Mouse (Mus musculus) myocyte (in vitro differentiated cells): ENCODE data around the gene Gm37240. TPM values are rescaled to one million over a fixed set of nuclear protein-coding genes. Genes with fewer than 3 reads are reported as not detected.

Experiments
- H3K27me3 ChIP-seq: one replicate; pipeline ENCODE4 v1.6.1; 2011; ENCODE audit not compliant: control insufficient read depth, insufficient read depth, insufficient read length
- H3K36me3 ChIP-seq: one replicate; pipeline ENCODE4 v1.6.1; 2011; ENCODE audit not compliant: control insufficient read depth, insufficient read depth
- H3K4me2 ChIP-seq: one replicate; pipeline ENCODE4 v1.6.1; 2011; ENCODE audit warnings: low read depth, control low read depth
- H3K4me3 ChIP-seq: one replicate; pipeline ENCODE4 v1.5.1; 2011; ENCODE audit warnings: mild to moderate bottlenecking, control low read depth, moderate library complexity
- H3K79me2 ChIP-seq: one replicate; pipeline ENCODE4 v1.6.1; 2011; ENCODE audit not compliant: control insufficient read depth, insufficient read depth
- H3ac ChIP-seq: one replicate; pipeline ENCODE4 v1.6.1; 2011; ENCODE audit not compliant: control insufficient read depth, insufficient read length
- CEBPB ChIP-seq: IDR thresholded peaks from 2 replicates; pipeline ENCODE4 v1.6.1; 2011; ENCODE audit warnings: mild to moderate bottlenecking, moderate library complexity; ENCODE audit not compliant: poor library complexity, insufficient read depth, severe bottlenecking
- E2F4 ChIP-seq: IDR thresholded peaks from one replicate; pipeline ENCODE4 v1.6.1; 2011; ENCODE audit warnings: mild to moderate bottlenecking, control low read depth, moderate library complexity; ENCODE audit not compliant: insufficient read depth
- MAX ChIP-seq: IDR thresholded peaks from one replicate; pipeline ENCODE4 v1.6.1; 2011; ENCODE audit warnings: low read depth, mild to moderate bottlenecking, control low read depth
- MYOD1 ChIP-seq, 3 experiments: IDR thresholded peaks; one replicate each; pipeline ENCODE4 v1.6.1; 2011; ENCODE audit warnings: control low read depth in 2 of 3, low read depth in 2 of 3, mild to moderate bottlenecking in 2 of 3, moderate library complexity in 1 of 3; ENCODE audit not compliant: insufficient read length in 2 of 3, control insufficient read depth in 1 of 3
- MYOG ChIP-seq, 3 experiments: IDR thresholded peaks; one replicate each; pipeline ENCODE4 v1.6.1; 2011; ENCODE audit warnings: control low read depth in 2 of 3, low read depth in 2 of 3, mild to moderate bottlenecking in 2 of 3; ENCODE audit not compliant: insufficient read length in 2 of 3, control insufficient read depth in 1 of 3, insufficient read depth in 1 of 3
- POLR2A ChIP-seq: IDR thresholded peaks from one replicate; pipeline ENCODE4 v1.6.1; 2011; ENCODE audit warnings: low read depth, mild to moderate bottlenecking, control low read depth, moderate library complexity; ENCODE audit not compliant: insufficient read length
- POLR2AphosphoS2 ChIP-seq: IDR thresholded peaks from one replicate; pipeline ENCODE4 v1.6.1; 2011; ENCODE audit warnings: low read depth, control low read depth; ENCODE audit not compliant: insufficient read length
- REST ChIP-seq: IDR thresholded peaks from one replicate; pipeline ENCODE4 v1.6.1; 2011; ENCODE audit warnings: mild to moderate bottlenecking, control low read depth, moderate library complexity; ENCODE audit not compliant: insufficient read depth, insufficient read length
- SRF ChIP-seq: IDR thresholded peaks from one replicate; pipeline ENCODE4 v1.6.1; 2011; ENCODE audit warnings: low read depth; ENCODE audit not compliant: control insufficient read depth, insufficient read length
- TCF12 ChIP-seq: IDR thresholded peaks from one replicate; pipeline ENCODE4 v1.6.1; 2011; ENCODE audit warnings: mild to moderate bottlenecking, control low read depth; ENCODE audit not compliant: poor library complexity, insufficient read depth, severe bottlenecking
- TCF3 ChIP-seq: IDR thresholded peaks from one replicate; pipeline ENCODE4 v1.6.1; 2011; ENCODE audit warnings: low read depth, control low read depth; ENCODE audit not compliant: insufficient read length
- USF1 ChIP-seq: IDR thresholded peaks from one replicate; pipeline ENCODE4 v1.6.1; 2011; ENCODE audit warnings: low read depth, mild to moderate bottlenecking, control low read depth, moderate library complexity
- polyA plus RNA-seq: library from polyadenylated mRNA; unstranded; fragments of >200 nt; fragmentation: generic; extraction: Trizol; gene quantifications from one replicate; pipeline ENCODE4 v1.2.1, GENCODE M21; 2012; ENCODE audit warnings: missing spikeins

Gm37240 gene
- polyA plus RNA-seq, 1 experiment, result 8.7 TPM

DNA sequence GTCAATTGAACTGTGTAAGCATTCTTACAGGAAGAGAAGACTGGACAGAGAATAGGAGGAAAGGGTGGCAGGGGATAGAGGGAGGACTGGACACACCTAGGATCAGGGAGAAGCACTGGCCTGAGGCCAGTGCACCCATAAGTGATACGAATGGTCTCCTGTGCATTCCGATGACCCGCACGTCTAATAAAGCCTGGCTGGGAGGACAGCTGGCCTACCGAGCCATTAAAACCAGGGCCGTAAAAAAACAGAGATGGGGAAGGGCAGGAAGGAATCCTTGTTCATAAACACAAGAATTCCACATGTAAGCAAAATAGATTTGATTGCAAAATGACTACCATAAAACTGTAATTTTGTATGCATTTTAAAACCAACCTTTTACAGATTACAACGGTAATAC, 762.9 kb downstream of the Gm37240 start:
- no peaks in the 10 kb centered on the region for H3K27me3 ChIP-seq
- peak overlapping the region; percentile 18 for H3K4me2 ChIP-seq
- no peak overlapping the region for H3K4me3 ChIP-seq
- TF ChIP-seq MYOG (IDR thresholded peaks at IDR 0.05; ENCODE audit: control insufficient read depth in 1 of 3, insufficient read depth in 1 of 3, insufficient read length in 2 of 3, low read depth in 2 of 3) (peak in 2 of 3 experiments; percentile 27 to 63), TCF3 (no peak), MAX (no peak), SRF (no peak), REST (no peak), MYOD1 (IDR thresholded peaks at IDR 0.05; ENCODE audit: control insufficient read depth in 1 of 3, insufficient read length in 2 of 3, low read depth in 2 of 3) (peak in 1 of 3 experiments; percentile 54)
- H3K79me2 ChIP-seq, result no peaks in the 10 kb centered on the region
- H3ac ChIP-seq, result no peak overlapping the region
- H3K36me3 ChIP-seq, result no peaks in the 10 kb centered on the region

DNA sequence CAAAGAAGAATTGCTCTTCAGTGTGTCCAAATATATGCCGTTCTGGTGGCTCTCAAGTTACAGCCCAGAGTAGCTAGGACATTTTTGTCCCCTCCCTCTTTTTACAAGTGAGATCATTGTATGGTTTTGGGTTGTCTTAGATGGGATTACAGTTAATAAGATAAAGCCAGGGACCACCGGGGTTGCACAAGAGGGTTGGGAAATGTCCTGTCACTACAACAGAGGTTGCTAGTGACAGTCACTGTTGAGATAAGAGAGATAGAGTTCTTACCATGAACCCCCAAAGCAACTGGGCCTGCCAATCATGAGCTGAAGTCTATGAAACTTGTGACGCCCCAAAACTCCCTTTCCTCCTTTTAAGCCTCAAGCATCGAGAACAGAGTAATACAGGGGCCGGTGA, 769.6 kb downstream of the Gm37240 start:
- TF ChIP-seq MYOG (IDR thresholded peaks at IDR 0.05; ENCODE audit: control insufficient read depth in 1 of 3, insufficient read depth in 1 of 3, insufficient read length in 2 of 3, low read depth in 2 of 3) (no peak), MAX (no peak), TCF12 (no peak), CEBPB (no peak), POLR2AphosphoS2 (no peak), SRF (no peak), REST (no peak), MYOD1 (IDR thresholded peaks at IDR 0.05; ENCODE audit: control insufficient read depth in 1 of 3, insufficient read length in 2 of 3, low read depth in 2 of 3) (no peak), POLR2A (no peak), E2F4 (no peak), TCF3 (no peak), USF1 (no peak)
- H3K79me2 ChIP-seq, result no peaks in the 10 kb centered on the region
- H3K4me2 ChIP-seq, result no peak overlapping the region
- H3K4me3 ChIP-seq, result no peak overlapping the region
- H3K36me3 ChIP-seq, result no peaks in the 10 kb centered on the region
- no peaks in the 10 kb centered on the region for H3K27me3 ChIP-seq
- no peak overlapping the region for H3ac ChIP-seq

DNA sequence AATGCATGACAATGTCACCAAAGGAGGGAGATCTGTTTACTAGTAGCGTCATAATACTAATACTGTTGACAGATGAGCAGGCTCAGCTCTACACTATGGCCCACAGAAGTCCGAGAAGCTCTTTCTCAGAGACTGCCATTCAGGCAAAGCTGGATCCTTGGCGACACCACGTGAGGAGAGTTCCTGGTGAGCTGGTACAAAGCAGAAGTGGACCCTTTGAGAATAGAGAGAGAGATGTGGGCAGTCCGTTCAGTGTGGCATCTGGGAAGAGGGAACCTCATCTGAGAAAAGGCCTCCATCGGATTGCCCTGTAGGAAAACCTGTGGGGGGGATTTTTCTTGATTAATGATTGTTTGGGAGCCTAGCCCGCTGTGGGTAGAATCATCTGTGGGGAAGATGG, 770.3 kb downstream of the Gm37240 start:
- Histone ChIP-seq H3K27me3 (no peaks in the 10 kb centered on the region), H3ac (no peak overlapping the region), H3K79me2 (no peaks in the 10 kb centered on the region), H3K36me3 (no peaks in the 10 kb centered on the region), H3K4me2 (no peak overlapping the region), H3K4me3 (no peak overlapping the region)
- no peak for TF ChIP-seq MYOD1 (IDR thresholded peaks at IDR 0.05; ENCODE audit: control insufficient read depth in 1 of 3, insufficient read length in 2 of 3, low read depth in 2 of 3)
- no peak for TF ChIP-seq POLR2AphosphoS2
- no peak for TF ChIP-seq MYOG (IDR thresholded peaks at IDR 0.05; ENCODE audit: control insufficient read depth in 1 of 3, insufficient read depth in 1 of 3, insufficient read length in 2 of 3, low read depth in 2 of 3)
- TF ChIP-seq E2F4, result no peak
- TF ChIP-seq CEBPB, result no peak
- TF ChIP-seq SRF, result no peak
- no peak for TF ChIP-seq USF1
- no peak for TF ChIP-seq REST
- no peak for TF ChIP-seq POLR2A
- no peak for TF ChIP-seq TCF3
- TF ChIP-seq MAX, result no peak
- no peak for TF ChIP-seq TCF12

DNA sequence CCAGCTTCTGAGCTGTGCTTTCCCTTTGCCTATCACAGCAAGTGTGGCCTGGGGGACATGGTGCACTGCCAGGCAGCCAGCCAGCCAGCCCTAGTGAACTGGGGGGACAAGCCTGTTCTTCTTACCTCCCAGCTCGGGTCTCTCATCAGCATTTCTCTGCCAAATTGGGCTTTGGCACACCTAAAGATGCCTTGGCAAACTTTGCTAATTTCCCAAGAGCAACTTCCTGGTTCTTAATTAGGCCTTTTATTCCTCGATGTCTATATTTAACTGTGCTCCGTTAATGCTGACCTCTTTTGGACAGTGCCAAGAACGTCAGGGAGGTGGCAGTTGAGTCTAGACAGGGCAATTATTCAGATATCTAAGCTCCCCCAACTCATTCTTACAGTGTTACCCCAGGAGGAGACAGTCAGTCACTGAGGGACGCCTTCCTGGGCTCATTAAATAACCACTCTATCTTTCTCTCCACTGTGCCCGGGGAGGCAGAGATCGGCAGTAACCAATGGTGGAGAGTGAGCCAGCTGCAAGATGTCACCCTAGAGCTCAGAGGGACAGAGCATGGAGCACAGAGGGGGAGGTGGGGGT, 771.3 kb downstream of the Gm37240 start:
- H3K4me2 ChIP-seq, result no peak overlapping the region
- TF ChIP-seq POLR2A (no peak), TCF12 (no peak), E2F4 (no peak), TCF3 (no peak), MYOG (IDR thresholded peaks at IDR 0.05; ENCODE audit: control insufficient read depth in 1 of 3, insufficient read depth in 1 of 3, insufficient read length in 2 of 3, low read depth in 2 of 3) (no peak), USF1 (no peak), SRF (no peak), MYOD1 (IDR thresholded peaks at IDR 0.05; ENCODE audit: control insufficient read depth in 1 of 3, insufficient read length in 2 of 3, low read depth in 2 of 3) (no peak), CEBPB (no peak), POLR2AphosphoS2 (no peak), MAX (no peak), REST (no peak)
- H3K79me2 ChIP-seq, result no peaks in the 10 kb centered on the region
- H3ac ChIP-seq, result no peak overlapping the region
- H3K4me3 ChIP-seq, result no peak overlapping the region
- H3K27me3 ChIP-seq, result no peaks in the 10 kb centered on the region
- no peaks in the 10 kb centered on the region for H3K36me3 ChIP-seq

DNA sequence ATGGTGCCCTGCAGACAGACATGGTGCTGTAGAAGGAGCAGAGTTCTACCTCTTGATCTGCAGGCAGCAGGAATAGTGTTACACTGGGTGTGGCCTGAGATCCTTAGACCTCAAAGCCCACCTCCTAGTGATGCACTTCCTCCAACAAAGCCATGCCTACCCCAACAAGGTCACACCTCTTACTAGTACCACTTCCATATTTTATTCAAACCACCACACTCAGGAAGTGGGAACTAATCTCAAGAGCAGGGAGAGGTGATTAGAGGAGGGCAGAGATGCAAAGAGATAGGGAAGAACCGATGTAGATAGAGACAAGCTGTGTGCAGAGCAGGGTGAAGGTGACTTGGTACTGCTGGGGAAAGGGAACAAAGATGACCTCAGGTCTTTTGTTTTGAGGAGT, 773.8 kb downstream of the Gm37240 start:
- no peak overlapping the region for H3K4me3 ChIP-seq
- H3K36me3 ChIP-seq, result no peaks in the 10 kb centered on the region
- TF ChIP-seq MYOG (IDR thresholded peaks at IDR 0.05; ENCODE audit: control insufficient read depth in 1 of 3, insufficient read depth in 1 of 3, insufficient read length in 2 of 3, low read depth in 2 of 3) (no peak), MAX (no peak), TCF3 (no peak), POLR2A (no peak), TCF12 (no peak), MYOD1 (IDR thresholded peaks at IDR 0.05; ENCODE audit: control insufficient read depth in 1 of 3, insufficient read length in 2 of 3, low read depth in 2 of 3) (no peak), REST (no peak), CEBPB (no peak)
- H3K27me3 ChIP-seq, result no peaks in the 10 kb centered on the region
- no peak overlapping the region for H3K4me2 ChIP-seq
- no peak overlapping the region for H3ac ChIP-seq
- H3K79me2 ChIP-seq, result no peaks in the 10 kb centered on the region
